Mouse (Mus musculus): Measurements from ENCODE around the gene Zbtb14. TPM values are rescaled to one million over a fixed set of nuclear protein-coding genes. Genes with fewer than 3 reads are reported as not detected.

Zbtb14 gene
- polyA plus RNA-seq, 2 experiments = 5.3 to 7.6 TPM

GRCm38 (mm10) chr17:69383201-69383940 is 521 bp downstream of the Zbtb14 start:
- Histone ChIP-seq H3K36me3 (replicated peaks; ENCODE audit: control insufficient read depth, insufficient read depth, low read depth) (peaks cover 16% of the 10 kb centered on the region), H3K4me1 (replicated peaks; ENCODE audit: control insufficient read depth in 2 of 2, insufficient read depth in 2 of 2, low read length in 1 of 2) (peaks cover 7 to 13% of the 10 kb centered on the region in 2 experiments), H3K4me3 (ENCODE audit: insufficient read depth in 1 of 2, low read depth in 2 of 2, low read length in 2 of 2) (peak overlapping the region; percentile 62 to 96), H3K9ac (replicated peaks) (peak overlapping the region; percentile 98), H3K27me3 (ENCODE audit: control insufficient read depth, insufficient read depth, low read length) (no peaks in the 10 kb centered on the region), H3K9me3 (ENCODE audit: control insufficient read depth, low read length) (no peaks in the 10 kb centered on the region), H3K27ac (peak overlapping the region; percentile 94), H3K4me2 (ENCODE audit: low read depth) (peak overlapping the region; percentile 98)
- TF ChIP-seq CTCF (IDR thresholded peaks at IDR 0.05; ENCODE audit: low read depth) (no peak), EP300 (IDR thresholded peaks at IDR 0.05; ENCODE audit: low read depth) (no peak)
- WGBS (ENCODE audit: insufficient replicate concordance) = under 1% methylated on average over 97 of the region's 128 CpGs
- ATAC-seq (ENCODE audit: insufficient read depth) (peak; percentile 71), DNase-seq (ENCODE audit: low read depth in 3 of 3, low spot score in 3 of 3) (peak; percentile 55 to 64 (median 57))

- H3K9me3 ChIP-seq (ENCODE audit: control insufficient read depth, low read length) = no peaks in the 10 kb centered on the region
- ATAC-seq (ENCODE audit: insufficient read depth) (peak; percentile 6; the same call in 1 of the 2 replicates), DNase-seq (ENCODE audit: low read depth in 3 of 3, low spot score in 3 of 3) (peak; percentile 17 to 37 (median 18))
- WGBS (ENCODE audit: insufficient replicate concordance) = under 1% methylated on average over 37 of the region's 37 CpGs
- TF ChIP-seq CTCF (IDR thresholded peaks at IDR 0.05; ENCODE audit: low read depth) (no peak), EP300 (IDR thresholded peaks at IDR 0.05; ENCODE audit: low read depth) (no peak)
- H3K9ac ChIP-seq (replicated peaks) = peak overlapping the region; percentile 98
- no peaks in the 10 kb centered on the region for H3K27me3 ChIP-seq (ENCODE audit: control insufficient read depth, insufficient read depth, low read length)
- H3K4me1 ChIP-seq (replicated peaks; ENCODE audit: control insufficient read depth in 2 of 2, insufficient read depth in 2 of 2, low read length in 1 of 2) = peaks cover 7 to 13% of the 10 kb centered on the region in 2 experiments
- peaks cover 17% of the 10 kb centered on the region for H3K36me3 ChIP-seq (replicated peaks; ENCODE audit: control insufficient read depth, insufficient read depth, low read depth)
- H3K4me3 ChIP-seq (ENCODE audit: insufficient read depth in 1 of 2, low read depth in 2 of 2, low read length in 2 of 2) = peak overlapping the region; percentile 62 to 96
- H3K4me2 ChIP-seq (ENCODE audit: low read depth) = peak overlapping the region; percentile 98
- H3K27ac ChIP-seq = peak overlapping the region; percentile 94
These were observed 1.3 kb downstream of the Zbtb14 start for GRCm38 (mm10) chr17:69383941-69384665.

GRCm38 (mm10) chr17:69396147-69397033 is 13.5 kb downstream of the Zbtb14 start:
- DNase-seq (ENCODE audit: low read depth in 3 of 3, low spot score in 3 of 3) = peak; percentile 46 to 59 (median 57)
- TF ChIP-seq CTCF (IDR thresholded peaks at IDR 0.05; ENCODE audit: low read depth) (peak; percentile 68), EP300 (IDR thresholded peaks at IDR 0.05; ENCODE audit: low read depth) (peak; percentile 67)
- H3K4me1 ChIP-seq (replicated peaks; ENCODE audit: control insufficient read depth in 2 of 2, insufficient read depth in 2 of 2, low read length in 1 of 2) = peaks cover 8 to 24% of the 10 kb centered on the region in 2 experiments
- ATAC-seq (ENCODE audit: insufficient read depth) = peak; percentile 74
- 10% methylated on average over 16 of the region's 16 CpGs for WGBS (ENCODE audit: insufficient replicate concordance)
- H3K27me3 ChIP-seq (ENCODE audit: control insufficient read depth, insufficient read depth, low read length) = no peaks in the 10 kb centered on the region
- H3K27ac ChIP-seq = peak overlapping the region; percentile 68
- H3K4me3 ChIP-seq (ENCODE audit: insufficient read depth in 1 of 2, low read depth in 2 of 2, low read length in 2 of 2) = peak overlapping the region; percentile 47 to 76
- peak overlapping the region; percentile 62 for H3K9ac ChIP-seq (replicated peaks)
- no peaks in the 10 kb centered on the region for H3K9me3 ChIP-seq (ENCODE audit: control insufficient read depth, low read length)
- no peaks in the 10 kb centered on the region for H3K36me3 ChIP-seq (replicated peaks; ENCODE audit: control insufficient read depth, insufficient read depth, low read depth)
- peak overlapping the region; percentile 77 for H3K4me2 ChIP-seq (ENCODE audit: low read depth)

- peaks cover 8 to 24% of the 10 kb centered on the region in 2 experiments for H3K4me1 ChIP-seq (replicated peaks; ENCODE audit: control insufficient read depth in 2 of 2, insufficient read depth in 2 of 2, low read length in 1 of 2)
- H3K27ac ChIP-seq = peak overlapping the region; percentile 31
- TF ChIP-seq EP300 (IDR thresholded peaks at IDR 0.05; ENCODE audit: low read depth) (no peak), CTCF (IDR thresholded peaks at IDR 0.05; ENCODE audit: low read depth) (no peak)
- H3K9ac ChIP-seq (replicated peaks) = peak overlapping the region; percentile 54
- DNase-seq (ENCODE audit: low read depth in 3 of 3, low spot score in 3 of 3) (no peak), ATAC-seq (ENCODE audit: insufficient read depth) (peak; percentile 19; the same call in 1 of the 2 replicates)
- H3K4me3 ChIP-seq (ENCODE audit: insufficient read depth in 1 of 2, low read depth in 2 of 2, low read length in 2 of 2) = no peak overlapping the region
- WGBS (ENCODE audit: insufficient replicate concordance) = 41% methylated on average over 5 of the region's 5 CpGs
- H3K36me3 ChIP-seq (replicated peaks; ENCODE audit: control insufficient read depth, insufficient read depth, low read depth) = no peaks in the 10 kb centered on the region
- H3K9me3 ChIP-seq (ENCODE audit: control insufficient read depth, low read length) = no peaks in the 10 kb centered on the region
- no peaks in the 10 kb centered on the region for H3K27me3 ChIP-seq (ENCODE audit: control insufficient read depth, insufficient read depth, low read length)
- peak overlapping the region; percentile 66 for H3K4me2 ChIP-seq (ENCODE audit: low read depth)
These were observed 14.3 kb downstream of the Zbtb14 start for GRCm38 (mm10) chr17:69397163-69397562.

All from liver, embryonic 14.5 days (tissue).